Mouse (Mus musculus) thymus, adult 2 months (tissue): ENCODE data around the gene Vps36.

Source experiments
- CTCF ChIP-seq: fragments of 200-500 bp; IDR thresholded peaks from 2 replicates; pipeline ENCODE4 v1.5.1; 2012; ENCODE audit warnings: mild to moderate bottlenecking, control low read depth, low read length, moderate library complexity, borderline replicate concordance; ENCODE audit not compliant: control insufficient read depth, poor library complexity, insufficient read depth; ENCODE audit errors: extremely low read depth
- POLR2A ChIP-seq: fragments of 200-500 bp; IDR thresholded peaks from 2 replicates; pipeline ENCODE4 v1.6.1; 2012; ENCODE audit warnings: mild to moderate bottlenecking, low read length, control low read depth, moderate library complexity; ENCODE audit not compliant: control insufficient read depth, poor library complexity, insufficient read depth; ENCODE audit errors: extremely low read depth

GRCm38 (mm10) chr8:22209012-22209411 lies 16.4 kb downstream of the Vps36 start:
- TF ChIP-seq POLR2A (no peak), CTCF (no peak)
